Mouse (Mus musculus) adrenal gland, postnatal 36 days (tissue): ENCODE data around the gene Sult2b1. TPM values are rescaled to one million over a fixed set of nuclear protein-coding genes. Genes with fewer than 3 reads are reported as not detected.

Experiments
- DNase-seq, 2 experiments: peaks; one replicate each; pipeline ENCODE4 v3.0.0; 2021; ENCODE audit warnings: mixed read lengths in 1 of 2
- total RNA-seq, 2 experiments: library from RNA; stranded (reverse); gene quantifications; 2 replicates each; pipeline ENCODE4 v1.2.3; 2021

The Sult2b1 gene
- total RNA-seq, 2 experiments from 2014 or later, result 1.1 to 1.4 TPM

DNA sequence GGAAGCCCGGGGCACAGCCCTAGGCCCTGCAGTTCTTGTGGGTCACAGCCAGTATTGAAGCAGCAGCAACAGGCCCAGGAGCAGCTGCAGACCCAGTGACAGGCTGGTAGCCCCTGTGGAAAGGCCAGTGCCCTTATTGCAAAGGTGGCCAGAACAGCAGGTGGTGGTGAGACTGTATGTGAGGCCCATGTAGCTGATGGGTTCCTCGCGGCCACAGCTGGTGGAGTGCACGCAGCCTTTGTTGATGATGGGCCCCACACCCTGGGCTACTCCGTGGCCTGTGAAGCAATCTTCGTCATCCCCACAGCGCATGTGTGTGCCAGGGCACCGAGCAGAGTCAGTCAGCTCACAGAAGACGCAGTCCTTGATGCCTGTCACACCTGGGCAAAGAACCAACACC, 59.3 kb downstream of the Sult2b1 start:
- no peak for DNase-seq

DNA sequence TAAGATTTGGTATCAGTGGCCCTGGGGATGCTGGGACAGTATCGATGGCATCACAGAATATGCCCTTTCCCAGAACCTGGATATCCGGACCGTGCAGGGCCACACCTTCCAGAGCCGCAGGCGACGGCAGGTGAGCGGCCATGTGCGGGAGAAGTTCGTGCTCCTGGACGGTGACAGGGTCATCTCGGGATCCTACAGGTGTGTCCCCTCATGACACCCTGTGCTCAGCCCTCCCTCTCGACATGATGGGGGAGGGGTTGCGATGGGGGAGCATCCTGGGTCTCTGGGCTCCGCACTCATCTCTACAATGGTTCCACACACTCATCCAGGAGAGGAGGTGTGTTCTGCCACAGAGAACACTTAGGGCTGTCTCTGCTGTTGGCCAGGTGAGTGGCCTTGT, 60.7 kb downstream of the Sult2b1 start:
- no peak for DNase-seq

DNA sequence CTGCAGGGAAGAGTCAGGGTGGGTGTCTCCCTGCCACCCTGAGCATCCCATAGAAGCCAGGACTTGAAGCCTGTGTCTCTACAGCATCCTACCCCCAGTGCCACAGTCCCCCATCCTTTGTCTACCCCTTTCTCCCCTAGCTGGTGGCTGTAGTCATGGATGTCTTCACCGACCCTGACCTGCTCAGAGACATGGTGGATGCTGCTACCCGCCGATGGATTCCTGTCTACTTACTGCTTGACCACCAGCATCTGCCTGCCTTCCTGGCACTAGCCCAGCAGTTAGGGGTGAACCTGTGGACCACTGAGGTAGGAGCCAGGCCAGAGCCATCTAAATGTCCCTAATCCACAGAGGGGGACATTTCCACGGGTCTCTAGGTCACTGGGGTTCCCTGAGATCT, 61.2 kb downstream of the Sult2b1 start:
- no peak for DNase-seq

DNA sequence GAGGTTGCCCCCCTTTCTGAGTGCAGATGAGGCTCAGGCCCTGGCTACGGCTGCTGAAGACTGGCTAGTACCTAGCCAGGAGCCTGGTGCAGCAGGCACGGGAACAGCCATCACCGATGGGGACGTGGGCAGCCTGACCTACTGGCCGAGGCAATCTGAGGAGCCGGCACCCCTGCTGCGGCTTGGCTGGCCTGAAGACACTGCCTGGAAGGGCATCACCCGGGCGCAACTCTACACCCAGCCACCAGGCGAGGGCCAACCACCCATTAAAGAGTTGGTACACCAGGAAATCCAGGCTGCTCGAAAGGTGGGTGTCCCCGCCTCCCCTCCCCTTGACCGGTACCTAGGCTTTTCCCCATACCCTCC, 62.1 kb downstream of the Sult2b1 start:
- no peak for DNase-seq

DNA sequence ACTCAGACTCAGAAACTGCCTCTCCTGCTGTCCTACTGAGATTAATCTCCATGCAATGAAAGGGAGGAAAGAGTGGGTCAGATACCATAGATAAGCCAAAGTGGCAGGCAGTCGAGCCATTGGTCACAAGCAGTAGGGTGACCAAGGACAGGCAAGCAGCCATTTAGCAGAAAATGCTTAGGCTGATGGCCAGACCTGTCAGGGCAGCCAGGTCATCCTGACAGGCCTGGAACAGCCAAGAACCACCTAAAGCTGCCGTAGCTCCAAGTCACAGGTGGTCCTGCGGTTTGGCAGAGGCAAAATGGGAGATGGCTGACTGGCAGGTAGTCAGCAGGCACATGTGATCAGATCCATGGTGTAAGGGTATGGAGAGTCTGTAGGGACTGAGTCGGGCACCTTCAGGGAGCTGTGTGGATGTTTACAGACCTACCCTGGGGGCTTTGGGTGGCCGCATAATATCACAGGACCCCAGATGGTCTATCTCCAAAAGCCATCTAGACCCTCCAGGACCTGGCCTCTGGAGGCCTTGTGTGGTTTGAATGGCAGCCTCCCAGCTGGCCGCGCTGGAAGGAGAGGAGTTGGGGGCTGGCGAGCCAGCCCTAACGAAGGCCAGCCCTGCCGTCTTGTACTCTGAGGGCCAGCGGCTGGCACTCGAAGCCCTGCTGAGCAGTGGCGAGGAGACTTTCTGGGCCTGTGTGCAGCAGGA, 62.7 kb downstream of the Sult2b1 start:
- no peak for DNase-seq

DNA sequence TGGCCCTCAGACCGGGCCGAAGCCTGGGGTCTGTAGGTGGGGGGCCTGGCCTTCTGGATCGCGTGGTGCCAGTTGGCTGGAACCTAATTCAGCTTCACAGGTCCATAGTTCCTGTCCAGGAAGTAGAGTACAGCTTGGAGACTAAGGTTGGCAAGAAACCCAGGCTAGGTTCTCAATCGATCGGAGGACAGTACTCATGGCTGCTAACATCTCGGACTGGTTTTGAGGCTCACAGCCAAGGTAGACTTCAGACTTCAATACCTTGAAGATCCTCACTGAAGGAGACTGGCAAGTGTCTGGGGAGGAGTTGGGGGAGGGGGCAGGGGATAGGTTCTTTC, 63.3 kb downstream of the Sult2b1 start:
- no peak for DNase-seq

DNA sequence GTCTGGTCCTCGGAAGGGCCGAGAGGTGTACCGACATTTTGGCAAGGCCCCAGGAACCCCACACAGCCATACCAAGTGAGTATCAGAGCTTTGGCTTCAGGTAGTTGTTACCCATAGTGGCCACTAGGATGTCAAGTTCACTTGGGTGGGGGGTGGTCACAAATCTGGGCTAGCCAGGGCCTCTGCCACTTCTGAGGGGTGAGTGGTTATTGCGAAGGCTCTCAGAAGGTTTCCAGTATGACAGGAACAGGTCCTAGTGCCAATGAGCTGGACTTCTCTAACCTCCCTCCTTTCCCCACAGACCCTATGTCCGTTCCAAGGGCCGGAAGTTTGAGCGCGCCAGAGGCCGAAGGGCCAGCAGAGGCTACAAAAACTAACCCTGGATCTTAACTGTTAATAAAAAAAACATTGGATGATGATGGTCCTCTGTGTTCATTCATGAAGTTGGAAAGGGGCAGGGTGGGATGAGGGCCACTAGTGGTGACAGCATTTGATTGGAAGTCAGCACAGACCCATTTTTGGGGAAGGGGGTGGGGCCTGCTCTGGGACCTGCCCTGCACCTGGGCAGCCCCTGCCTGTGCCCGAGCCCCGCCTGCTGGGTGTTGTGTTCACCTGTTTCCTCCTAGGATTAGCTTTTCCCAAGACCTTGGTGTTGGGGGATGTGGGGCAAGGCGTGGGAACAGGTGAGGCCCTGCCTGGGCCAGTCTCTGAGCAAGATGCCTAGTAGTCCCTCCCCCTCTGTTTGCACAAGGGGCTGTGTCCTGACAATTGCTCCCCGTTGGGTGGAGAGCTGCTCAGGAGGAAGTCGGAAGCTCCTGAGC, 63.8 kb downstream of the Sult2b1 start, which contains the start of gene Fam83e:
Gene Fam83e, plus strand, starts transcription at position 800 of the 821 bp plus-strand sequence.
- DNase-seq, result no peak

DNA sequence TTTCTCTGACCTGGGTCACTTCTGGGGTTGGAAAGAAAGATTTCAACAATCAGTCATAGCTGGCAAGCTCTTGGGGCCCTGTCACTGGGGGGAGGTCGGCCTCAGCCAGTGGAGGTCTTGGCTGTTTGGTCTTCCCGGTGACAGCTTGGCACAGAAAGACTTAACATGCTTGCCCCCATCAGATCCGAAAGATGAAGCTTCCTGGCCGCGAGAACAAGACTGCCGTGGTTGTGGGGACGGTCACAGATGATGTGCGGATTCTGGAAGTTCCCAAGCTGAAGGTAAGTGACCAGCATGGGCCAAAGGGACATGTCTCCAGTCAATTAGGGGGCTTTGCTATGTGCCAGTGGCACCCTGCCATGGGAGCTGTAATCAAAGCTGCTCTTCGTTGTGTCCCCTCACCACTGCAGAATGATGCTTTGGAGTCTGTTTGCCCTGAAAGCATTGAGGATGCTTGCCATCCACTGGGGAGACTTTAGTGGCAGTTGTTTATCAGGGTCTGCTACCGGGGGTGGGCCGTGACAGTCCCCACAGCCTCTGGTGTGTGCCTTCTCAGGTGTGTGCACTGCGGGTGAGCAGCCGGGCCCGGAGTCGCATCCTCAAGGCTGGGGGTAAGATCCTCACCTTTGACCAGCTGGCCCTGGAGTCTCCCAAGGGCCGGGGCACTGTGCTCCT, 64.6 kb downstream of the Sult2b1 start:
- DNase-seq, result no peak

DNA sequence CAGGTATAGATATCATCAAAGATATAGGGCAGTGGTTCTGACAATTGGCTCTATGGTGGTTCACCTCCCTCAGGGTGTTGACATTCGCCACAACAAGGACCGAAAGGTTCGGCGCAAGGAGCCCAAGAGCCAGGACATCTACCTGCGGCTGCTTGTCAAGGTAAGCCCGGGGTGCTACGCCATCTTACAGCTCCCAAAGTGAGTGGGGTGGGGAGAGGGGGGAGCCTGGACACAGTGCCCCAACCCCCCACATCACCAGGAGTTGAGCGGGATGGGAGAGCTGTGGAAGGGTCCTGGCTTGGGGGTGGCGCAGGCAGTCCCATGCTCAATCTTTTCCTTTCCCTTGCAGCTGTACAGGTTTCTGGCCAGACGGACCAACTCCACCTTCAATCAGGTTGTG, 65.3 kb downstream of the Sult2b1 start:
- DNase-seq, result no peak

DNA sequence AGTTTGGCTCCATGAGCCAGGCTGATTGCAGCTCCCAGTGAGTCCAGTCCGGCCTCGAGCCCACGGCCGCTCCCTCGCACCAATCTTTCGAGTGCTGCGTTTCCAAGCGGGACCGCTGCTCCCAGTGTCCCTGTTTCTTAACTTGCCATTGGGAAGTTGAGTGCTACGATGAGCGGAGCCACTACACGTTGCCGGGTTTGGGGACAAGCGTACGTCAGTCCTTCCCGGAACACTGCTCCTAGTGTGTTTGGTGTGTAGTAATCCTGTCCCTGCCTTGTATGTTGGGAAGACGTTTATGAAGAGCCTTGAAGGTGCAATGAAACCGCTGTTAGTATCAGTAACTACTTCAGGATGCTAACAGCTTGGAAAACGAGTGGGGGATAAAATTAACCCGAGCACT, 66.1 kb downstream of the Sult2b1 start:
- DNase-seq, result no peak

DNA sequence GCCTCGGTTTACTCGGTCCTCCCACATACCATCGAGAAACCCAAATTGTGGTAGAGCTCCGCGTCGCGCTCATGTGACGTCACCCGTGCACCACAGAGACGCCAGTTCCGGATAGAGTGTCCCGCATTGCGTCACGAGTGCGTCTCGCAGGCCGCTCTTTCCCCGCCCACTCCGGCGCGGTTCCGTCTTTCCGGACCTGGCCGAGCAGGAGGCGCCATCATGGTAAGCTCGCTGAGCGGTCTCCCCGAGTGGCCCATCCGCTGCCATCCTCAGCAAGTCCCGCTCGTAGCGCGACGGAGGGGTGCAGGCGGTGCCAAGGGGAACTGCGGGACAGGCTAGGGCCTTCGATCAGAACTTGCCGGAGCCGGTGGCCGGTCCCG, 66.6 kb downstream of the Sult2b1 start, which contains the start of gene Sphk2:
Gene Sphk2, minus strand, starts transcription at position 85 of the 380 bp plus-strand sequence.
- DNase-seq, result peak; percentile 97 to 98

DNA sequence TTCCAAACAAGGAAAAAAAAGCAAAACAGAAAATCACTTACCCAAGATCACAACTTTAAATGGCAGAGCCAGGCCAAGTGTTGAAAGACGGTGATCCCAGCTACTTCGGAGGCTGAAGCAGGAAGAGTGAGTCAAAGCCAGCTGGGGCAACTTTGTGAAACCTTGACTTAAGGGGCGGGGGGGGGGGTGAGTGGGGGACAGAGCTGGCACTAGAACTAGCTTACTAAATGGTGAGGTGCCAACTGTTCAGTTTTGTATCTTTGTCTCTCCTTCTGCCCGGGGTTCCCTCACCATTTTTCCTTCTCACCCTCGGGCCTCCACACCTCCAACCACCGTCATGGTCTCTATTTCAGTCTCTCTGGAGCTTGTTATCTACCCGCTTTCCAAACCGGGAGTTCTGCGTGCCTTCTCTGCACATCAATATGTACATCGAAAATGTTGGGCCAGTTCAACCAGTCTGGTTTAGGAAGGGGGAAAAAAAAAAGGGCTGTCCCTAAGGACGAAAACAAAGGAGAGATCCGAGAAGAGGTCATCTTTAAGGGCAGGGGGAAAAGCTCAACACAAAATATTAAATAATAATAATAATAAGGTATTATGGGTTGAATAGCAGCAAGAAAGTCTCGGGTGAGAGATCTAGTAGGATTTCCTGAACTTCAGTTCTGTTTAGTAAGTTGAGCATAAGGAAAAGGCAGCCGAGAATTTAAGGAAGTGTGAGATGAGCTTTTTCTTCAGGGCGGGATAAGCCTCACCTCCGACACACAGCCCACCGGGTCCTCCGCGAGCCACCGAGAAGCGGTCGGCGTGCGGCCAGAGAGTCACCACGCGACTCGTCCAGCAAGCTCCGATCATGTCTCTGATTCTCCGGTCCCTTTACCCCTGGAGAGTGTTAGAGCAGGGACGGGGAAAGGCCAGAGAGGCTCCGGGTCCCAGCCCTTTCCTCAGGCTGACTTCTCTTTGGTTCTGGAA, 67.2 kb downstream of the Sult2b1 start:
- no peak for DNase-seq

DNA sequence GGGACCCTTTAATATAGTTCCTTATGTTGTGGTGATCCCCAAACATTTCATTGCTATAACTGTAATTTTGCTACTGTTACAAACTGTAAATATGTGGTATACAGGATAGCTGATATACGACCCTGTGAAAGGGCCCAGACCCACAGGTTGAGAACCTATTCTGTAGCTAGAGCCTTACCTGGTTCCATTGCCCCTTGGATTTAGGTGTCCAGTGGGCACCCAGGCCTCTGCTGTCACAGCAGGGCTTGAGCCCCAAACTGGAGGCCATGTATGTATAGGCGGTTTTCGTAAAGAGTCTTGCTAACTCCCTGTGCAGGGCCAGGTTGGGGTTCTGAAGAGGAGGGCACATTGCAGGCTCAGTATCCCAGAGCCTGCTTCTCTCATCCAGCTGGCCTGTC, 68.0 kb downstream of the Sult2b1 start:
- DNase-seq, result no peak

DNA sequence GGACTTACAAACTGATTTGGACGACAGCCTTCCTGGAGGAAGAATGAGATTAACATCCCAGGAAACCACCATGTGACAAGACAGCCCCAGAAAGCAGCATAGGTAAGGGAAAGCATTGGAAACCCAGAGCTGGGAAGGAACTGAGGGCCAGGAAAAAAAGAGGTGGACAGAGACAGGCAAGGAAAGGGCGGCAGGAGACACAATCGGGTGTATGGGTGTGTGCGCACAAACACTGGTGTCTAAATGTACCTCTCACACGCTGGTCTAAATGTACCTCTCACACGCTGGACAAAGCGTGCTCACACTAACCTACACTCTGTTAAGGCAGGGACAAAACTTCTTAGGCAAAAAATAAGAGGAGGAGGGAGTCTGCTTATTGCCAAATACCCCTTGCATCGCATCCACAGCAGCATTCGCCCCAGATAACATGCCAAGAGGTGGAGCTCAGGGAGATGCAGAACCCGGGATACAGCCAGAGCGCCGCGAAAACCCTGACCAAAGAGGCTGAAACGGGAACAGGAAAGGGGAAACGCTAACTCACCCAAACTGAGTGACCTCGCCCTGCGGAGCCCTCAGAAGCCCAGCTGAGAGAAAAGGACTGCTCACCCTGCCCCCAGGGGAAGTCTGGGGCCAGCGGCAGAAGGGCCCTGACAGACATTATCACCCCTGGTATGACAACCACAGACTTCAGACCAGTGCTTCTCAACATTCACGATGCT, 68.6 kb downstream of the Sult2b1 start:
- DNase-seq, result peak in 1 of 2 experiments; percentile 45

DNA sequence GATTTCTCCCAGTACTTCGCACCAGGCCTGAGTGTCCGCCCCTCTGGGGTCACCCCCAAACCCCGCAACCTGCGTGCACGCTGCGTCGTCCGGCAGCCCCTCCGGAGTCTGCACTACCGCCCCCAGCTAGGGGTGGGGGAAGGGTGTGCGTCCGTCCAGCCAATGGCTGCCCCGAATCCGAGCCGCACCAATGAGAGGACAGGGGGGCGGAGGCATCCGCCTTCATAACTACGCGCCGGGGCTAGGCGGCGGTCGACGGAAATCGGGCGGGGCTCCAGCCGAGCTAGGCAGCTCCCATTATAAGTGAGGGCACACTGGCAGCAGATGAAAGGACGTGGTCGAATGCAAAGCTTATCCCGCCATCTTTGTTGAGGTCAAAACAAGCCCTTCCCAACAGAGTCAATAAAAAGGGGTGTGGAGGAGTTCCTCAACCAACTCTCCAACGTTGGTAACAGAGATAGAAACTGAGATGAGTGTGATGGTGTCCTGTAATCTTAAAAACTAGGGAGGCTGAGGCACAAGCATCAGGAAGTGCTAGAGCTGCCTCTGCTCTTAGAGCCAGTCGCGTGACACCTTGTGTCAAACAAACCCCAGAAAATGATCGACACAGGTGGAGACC, 69.3 kb downstream of the Sult2b1 start, which contains the start of gene Rpl18:
Gene Rpl18, plus strand, starts transcription at position 368 of the 619 bp plus-strand sequence.
- DNase-seq, result peak; percentile 99

DNA sequence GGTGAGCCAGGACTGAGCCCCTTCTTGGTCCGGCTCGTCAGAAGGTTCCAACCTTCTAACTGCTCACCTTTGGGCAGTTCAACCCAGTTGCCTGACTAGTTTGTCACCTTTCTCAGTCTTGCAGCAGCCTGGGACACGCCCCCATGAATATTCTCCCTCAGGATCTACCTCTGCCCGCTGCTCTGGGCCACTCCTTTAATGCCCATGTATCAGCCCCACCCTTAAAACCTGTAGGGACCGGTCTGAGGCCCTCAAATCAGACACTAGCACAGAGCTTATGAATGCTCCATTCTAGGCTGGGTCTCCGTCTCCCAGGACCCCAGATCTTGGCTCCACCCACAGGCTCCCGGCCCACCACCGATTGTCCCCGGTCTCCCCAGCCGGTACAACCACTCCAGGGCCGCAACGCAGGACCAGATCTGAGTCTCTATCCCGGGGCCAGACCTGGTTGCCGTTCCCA, 69.8 kb downstream of the Sult2b1 start:
- no peak for DNase-seq

DNA sequence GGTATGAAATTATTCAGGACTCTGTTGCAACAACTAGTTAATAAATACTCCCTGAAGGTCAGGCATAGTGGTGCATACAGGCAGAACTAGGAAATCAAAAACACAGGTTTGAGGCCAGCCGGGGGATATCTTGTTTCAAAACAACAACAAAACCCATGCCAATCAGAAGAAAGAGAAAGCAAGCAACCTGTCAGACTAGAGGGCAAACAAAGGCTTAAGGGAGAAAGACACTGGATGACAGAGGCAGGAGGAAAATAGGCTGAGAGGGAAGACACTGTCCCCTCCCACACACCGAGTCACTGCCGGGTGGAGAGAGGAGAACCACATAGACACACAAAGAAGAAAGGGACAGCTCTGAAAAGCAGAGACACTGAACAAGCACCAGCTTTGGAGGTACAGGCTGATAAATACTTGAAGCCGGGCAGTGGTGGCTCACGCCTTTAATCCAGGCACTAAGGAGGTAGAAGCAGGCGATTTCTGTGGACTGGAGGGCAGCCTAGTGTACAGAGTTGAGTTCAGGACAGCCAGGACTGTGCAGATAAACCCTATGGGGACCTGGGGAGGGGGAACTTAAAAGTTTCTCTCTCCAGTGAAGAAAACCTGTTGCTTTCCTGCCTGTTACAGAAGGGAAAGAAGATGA, 70.5 kb downstream of the Sult2b1 start:
- DNase-seq, result no peak

DNA sequence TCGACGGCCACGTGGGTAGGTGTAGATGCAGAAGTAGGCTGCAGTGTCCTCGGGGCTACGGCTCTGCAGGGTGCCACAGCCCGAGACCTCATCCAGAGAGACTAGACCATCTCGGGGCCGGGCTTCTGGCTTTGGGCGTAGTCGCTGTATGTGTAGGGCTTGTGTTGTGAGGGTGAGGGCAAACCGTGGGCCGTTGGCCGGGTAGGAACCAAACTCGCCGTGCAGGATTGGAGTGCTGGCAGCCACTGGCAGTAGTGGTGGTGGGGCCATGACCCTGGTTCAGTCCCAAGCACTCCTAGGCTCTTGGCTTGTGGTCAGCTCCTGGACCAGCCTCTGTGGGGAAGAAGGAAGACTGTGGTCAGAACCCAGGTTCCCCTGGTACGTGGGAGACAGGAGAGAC, 71.1 kb downstream of the Sult2b1 start:
- DNase-seq, result no peak

DNA sequence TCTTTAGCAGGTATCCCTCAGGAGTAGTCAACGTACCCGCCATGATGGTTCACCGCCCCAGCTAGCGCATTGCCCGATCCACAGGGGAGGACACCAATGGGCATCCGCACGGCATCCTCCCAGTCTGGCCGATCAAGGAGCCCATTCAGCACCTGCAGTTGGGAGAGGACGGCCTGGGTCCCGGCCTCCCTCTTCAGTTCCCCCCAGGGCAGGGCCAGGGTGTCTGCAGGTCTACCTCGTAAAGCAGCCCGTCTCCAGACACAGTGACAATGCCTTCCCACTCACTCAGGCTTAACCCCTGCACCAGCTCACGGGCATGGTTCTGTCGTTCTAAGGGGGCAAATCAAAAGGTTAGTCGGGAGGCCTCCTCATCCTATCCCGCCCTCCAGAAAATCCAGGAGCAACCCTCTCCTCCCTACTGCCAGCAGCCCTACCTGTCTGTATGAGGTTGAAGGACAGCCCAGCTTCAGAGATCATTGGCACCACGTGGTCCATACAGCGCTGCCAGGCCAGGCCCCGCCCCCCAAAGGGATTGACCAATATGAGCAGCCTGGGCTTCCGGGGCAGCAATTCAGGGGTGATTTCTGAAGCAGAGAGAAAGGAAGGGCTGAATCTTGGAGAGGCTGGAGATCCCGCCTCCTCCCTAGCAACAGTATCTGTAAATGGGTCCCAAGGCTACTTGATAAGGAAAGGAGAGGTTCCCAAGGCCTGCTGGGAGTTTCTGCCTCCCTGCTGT, 72.3 kb downstream of the Sult2b1 start:
- peak; percentile 87 to 89 for DNase-seq
